Mouse (Mus musculus) kidney, embryonic 16.5 days (tissue): ENCODE data around the gene Taf11. TPM values are rescaled to one million over a fixed set of nuclear protein-coding genes. Genes with fewer than 3 reads are reported as not detected.

Experiments
- ATAC-seq: fragments of 200-750 bp; cut with Nextera tagmentation; 2 replicates; pipeline ENCODE4 v1.8.0; 2017; ENCODE audit warnings: moderate TSS enrichment; ENCODE audit not compliant: low FRiP score, low TSS enrichment
- H3K27ac ChIP-seq: fragments of 300-500 bp; sonication (generic); 2 replicates; pipeline ENCODE4 v1.5.1; 2014; ENCODE audit warnings: low read length
- H3K27me3 ChIP-seq: fragments of 300-500 bp; sonication (generic); 2 replicates; pipeline ENCODE4 v1.6.1; 2014; ENCODE audit warnings: low read length, control low read depth, mixed read lengths; ENCODE audit not compliant: insufficient read depth
- H3K36me3 ChIP-seq: fragments of 300-500 bp; sonication (generic); 2 replicates; pipeline ENCODE4 v1.6.1; 2014; ENCODE audit warnings: low read length, control low read depth, mixed read lengths; ENCODE audit not compliant: insufficient read depth
- H3K4me1 ChIP-seq: fragments of 300-500 bp; sonication (generic); 2 replicates; pipeline ENCODE4 v1.6.1; 2014; ENCODE audit warnings: low read length, control low read depth, mixed read lengths; ENCODE audit not compliant: insufficient read depth
- H3K4me2 ChIP-seq: fragments of 300-500 bp; sonication (generic); replicated peaks from 2 replicates; pipeline ENCODE4 v1.6.1; 2014; ENCODE audit warnings: low read depth, low read length
- H3K4me3 ChIP-seq: fragments of 300-500 bp; sonication (generic); 2 replicates; pipeline ENCODE4 v1.5.1; 2014; ENCODE audit warnings: mild to moderate bottlenecking, low read length
- H3K9ac ChIP-seq: fragments of 300-500 bp; sonication (generic); replicated peaks from 2 replicates; pipeline ENCODE4 v1.6.1; 2014; ENCODE audit warnings: low read length
- H3K9me3 ChIP-seq: fragments of 300-500 bp; sonication (generic); 2 replicates; pipeline ENCODE4 v1.6.1; 2016; ENCODE audit warnings: low read length, control low read depth
- WGBS: fragments of 180-500 bp; shearing (Covaris S2); extraction: QIAGEN DNeasy Blood & Tissue Kit; methylation state at CpG from one replicate; pipeline ENCODE4 v1.1.7; 2014; 5-methylcytosine and 5-hydroxymethylcytosine counted together
- polyA plus RNA-seq: library from polyadenylated mRNA; unstranded; fragments of >200 nt; fragmentation: Nextera tagmentation; extraction: Ambion mirVana; gene quantifications from 2 replicates; pipeline ENCODE4 v1.2.1, GENCODE M21; 2015

The Taf11 gene
- polyA plus RNA-seq, 1 experiment from 2014 or later, result 59.9 TPM

- 29% methylated on average over 11 of the region's 11 CpGs for WGBS
- Histone ChIP-seq H3K27me3 (no peaks in the 10 kb centered on the region), H3K9ac (peak overlapping the region; percentile 91), H3K36me3 (peaks cover 3% of the 10 kb centered on the region; the same call in 1 of the 2 replicates), H3K4me1 (peaks cover 30% of the 10 kb centered on the region), H3K27ac (no peak overlapping the region), H3K9me3 (no peaks in the 10 kb centered on the region), H3K4me2 (peak overlapping the region; percentile 88), H3K4me3 (peak overlapping the region; percentile 97)
- ATAC-seq, result no peak
Observed at GRCm38 (mm10) chr17:27857649-27858475, 51.8 kb downstream of the Taf11 start.

- Histone ChIP-seq H3K9me3 (no peaks in the 10 kb centered on the region), H3K36me3 (peaks cover 11% of the 10 kb centered on the region), H3K9ac (peak overlapping the region; percentile 91), H3K27me3 (no peaks in the 10 kb centered on the region), H3K4me3 (peak overlapping the region; percentile 97), H3K27ac (peak overlapping the region; percentile 84), H3K4me1 (peaks cover 30% of the 10 kb centered on the region), H3K4me2 (peak overlapping the region; percentile 88)
- 1% methylated on average over 52 of the region's 52 CpGs for WGBS
- peak; percentile 77 for ATAC-seq
Observed at GRCm38 (mm10) chr17:27856798-27857648, 52.6 kb downstream of the Taf11 start.

- H3K9me3 ChIP-seq, result no peaks in the 10 kb centered on the region
- peaks cover 30% of the 10 kb centered on the region for H3K4me1 ChIP-seq
- H3K4me3 ChIP-seq, result peak within 1 kb of the TSS; percentile 97
- peak; percentile 85 for ATAC-seq
- H3K9ac ChIP-seq, result peak within 1 kb of the TSS; percentile 91
- H3K27ac ChIP-seq, result peak within 1 kb of the TSS; percentile 84
- no peaks in the 10 kb centered on the region for H3K27me3 ChIP-seq
- under 1% methylated on average over 51 of the region's 54 CpGs for WGBS
- H3K4me2 ChIP-seq, result peak within 1 kb of the TSS; percentile 88
- peaks cover 11% of the 10 kb centered on the region for H3K36me3 ChIP-seq
Observed at GRCm38 (mm10) chr17:27856265-27856797, 53.3 kb downstream of the Taf11 start, which contains the start of gene Uhrf1bp1. Uhrf1bp1 (plus strand) TSS chr17:27856441.

Other genes starting within 250 kb of the Taf11 start
- 0.18 and 0.31 TPM in 2 replicates for gene Spdef, start 180.9 kb downstream of the Taf11 start, polyA plus RNA-seq
- 18.8 and 19.4 TPM in 2 replicates for gene D17Wsu92e, start 89.2 kb downstream of the Taf11 start, polyA plus RNA-seq
- 286 and 293 TPM in 2 replicates for gene Snrpc, start 71.7 kb downstream of the Taf11 start, polyA plus RNA-seq
- 7.5 and 7.7 TPM in 2 replicates for gene Uhrf1bp1, start 53.4 kb downstream of the Taf11 start, polyA plus RNA-seq
- 14.5 and 15.0 TPM in 2 replicates for gene Anks1, start 538 bp downstream of the Taf11 start, polyA plus RNA-seq
- 6.4 and 7.6 TPM in 2 replicates for gene Tcp11, start 170.8 kb upstream of the Taf11 start, polyA plus RNA-seq
- gene Scube3, start 232.3 kb upstream of the Taf11 start, polyA plus RNA-seq, result 18.6 and 19.9 TPM in 2 replicates